Mouse (Mus musculus) myocyte (in vitro differentiated cells): ENCODE measurements around the gene Gmeb2.

Source experiments
- CEBPB ChIP-seq: IDR thresholded peaks from 2 replicates; pipeline ENCODE4 v1.6.1; 2011; ENCODE audit warnings: mild to moderate bottlenecking, moderate library complexity; ENCODE audit not compliant: poor library complexity, insufficient read depth, severe bottlenecking
- POLR2A ChIP-seq: IDR thresholded peaks from one replicate; pipeline ENCODE4 v1.6.1; 2011; ENCODE audit warnings: low read depth, mild to moderate bottlenecking, control low read depth, moderate library complexity; ENCODE audit not compliant: insufficient read length

DNA sequence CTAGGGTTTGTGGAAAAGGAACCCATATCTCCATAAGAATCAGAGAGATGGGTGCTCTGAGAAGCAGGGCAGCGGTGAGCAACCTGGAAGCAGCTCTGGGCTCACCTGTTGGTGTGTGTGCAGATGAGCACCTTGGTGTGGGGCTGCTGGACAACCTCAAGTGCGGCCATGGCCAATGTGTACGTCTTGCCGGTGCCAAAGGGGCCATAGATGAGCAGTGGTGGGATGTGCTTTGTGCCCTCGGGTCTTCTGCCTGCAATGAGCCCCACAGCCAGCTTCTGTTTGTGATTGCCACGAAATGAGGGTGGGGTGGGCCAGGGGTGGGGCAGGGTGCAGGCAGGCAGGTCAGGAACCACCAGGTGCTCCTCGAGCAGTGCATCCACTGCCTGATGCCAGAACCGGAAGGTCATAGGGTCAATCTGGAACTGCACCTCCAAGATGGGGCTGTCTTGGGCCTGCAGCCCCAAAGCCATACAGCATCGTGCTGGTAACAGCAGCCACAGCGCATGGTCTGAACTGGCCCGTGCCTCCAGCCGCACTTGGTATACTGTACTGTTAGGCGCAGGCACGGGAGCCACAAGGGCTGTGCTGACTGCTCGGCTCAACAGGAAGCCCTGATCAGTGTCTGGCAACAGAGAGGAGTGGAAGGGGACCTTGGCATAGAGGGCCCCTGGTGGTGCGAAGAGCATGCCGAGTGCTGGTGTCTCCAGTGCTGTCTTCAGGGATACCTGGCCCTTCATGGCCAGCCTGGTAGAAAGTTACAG, 50.4 kb downstream of the Gmeb2 start:
- TF ChIP-seq POLR2A (no peak), CEBPB (no peak)
